Mouse (Mus musculus): ENCODE results near the gene Tdpoz2.

- TF ChIP-seq CTCF (IDR thresholded peaks at IDR 0.05 in 2 of 3, conservative IDR thresholded peaks at IDR 0.05 in 1 of 3; ENCODE audit: control insufficient read depth in 1 of 3, insufficient read depth in 1 of 3, low read depth in 2 of 3, low read length in 3 of 3, poor library complexity in 1 of 3, severe bottlenecking in 1 of 3) (no peak), MAFK (IDR thresholded peaks at IDR 0.05; ENCODE audit: borderline replicate concordance, low read depth, low read length) (no peak), POLR2A (IDR thresholded peaks at IDR 0.05; ENCODE audit: control insufficient read depth in 1 of 2, insufficient read depth in 1 of 2, low read depth in 1 of 2, low read length in 2 of 2, poor library complexity in 1 of 2) (no peak)
Observed at GRCm38 (mm10) chr3:93601903-93602302, 50.6 kb downstream of the Tdpoz2 start.

All from MEL (cell line).